Mouse (Mus musculus): Measurements from ENCODE around the gene Olfr1443. TPM values are rescaled to one million over a fixed set of nuclear protein-coding genes. Genes with fewer than 3 reads are reported as not detected.
"Not testable (repeated sequence)": the region's sequence is repeated elsewhere in the genome, so short reads cannot be mapped to it uniquely, and the experiment has no call there.

Olfr1443 gene
- polyA plus RNA-seq, 1 experiment from 2014 or later = not detected

GRCm38 (mm10) chr19:12720463-12720862 is 42.6 kb downstream of the Olfr1443 start:
- Histone ChIP-seq H3K4me2 (ENCODE audit: low read length) (no peak overlapping the region), H3K9me3 (ENCODE audit: control insufficient read depth, low read length) (no peaks in the 10 kb centered on the region), H3K9ac (ENCODE audit: low read length) (no peak overlapping the region), H3K4me3 (ENCODE audit: low read depth, low read length) (no peak overlapping the region), H3K36me3 (ENCODE audit: control insufficient read depth, insufficient read depth, low read length) (no peaks in the 10 kb centered on the region), H3K27ac (ENCODE audit: low read depth) (no peak overlapping the region), H3K27me3 (replicated peaks; ENCODE audit: control insufficient read depth, insufficient read depth, low read length) (no peaks in the 10 kb centered on the region), H3K4me1 (replicated peaks; ENCODE audit: control insufficient read depth, insufficient read depth, low read length) (no peaks in the 10 kb centered on the region)
- DNase-seq (ENCODE audit: low spot score) (no peak), ATAC-seq (replicated peaks; ENCODE audit: low FRiP score, low TSS enrichment, low read depth) (no peak)
- 60% methylated on average over 2 of the region's 2 CpGs for WGBS

- not testable (repeated sequence) for H3K36me3 ChIP-seq (ENCODE audit: control insufficient read depth, insufficient read depth, low read length); ATAC-seq (replicated peaks; ENCODE audit: low FRiP score, low TSS enrichment, low read depth); H3K27ac ChIP-seq (ENCODE audit: low read depth); H3K27me3 ChIP-seq (replicated peaks; ENCODE audit: control insufficient read depth, insufficient read depth, low read length); H3K4me3 ChIP-seq (ENCODE audit: low read depth, low read length); H3K4me2 ChIP-seq (ENCODE audit: low read length); DNase-seq (ENCODE audit: low spot score); H3K9ac ChIP-seq (ENCODE audit: low read length); H3K4me1 ChIP-seq (replicated peaks; ENCODE audit: control insufficient read depth, insufficient read depth, low read length); H3K9me3 ChIP-seq (ENCODE audit: control insufficient read depth, low read length)
- WGBS = 86% methylated on average over 5 of the region's 5 CpGs
Observed at GRCm38 (mm10) chr19:12720919-12721318, 43.0 kb downstream of the Olfr1443 start.

- H3K27me3 ChIP-seq (replicated peaks; ENCODE audit: control insufficient read depth, insufficient read depth, low read length); H3K9me3 ChIP-seq (ENCODE audit: control insufficient read depth, low read length); H3K36me3 ChIP-seq (ENCODE audit: control insufficient read depth, insufficient read depth, low read length); H3K4me2 ChIP-seq (ENCODE audit: low read length); DNase-seq (ENCODE audit: low spot score); H3K27ac ChIP-seq (ENCODE audit: low read depth); H3K9ac ChIP-seq (ENCODE audit: low read length); H3K4me3 ChIP-seq (ENCODE audit: low read depth, low read length); H3K4me1 ChIP-seq (replicated peaks; ENCODE audit: control insufficient read depth, insufficient read depth, low read length); ATAC-seq (replicated peaks; ENCODE audit: low FRiP score, low TSS enrichment, low read depth): not testable (repeated sequence)
- WGBS = 85% methylated on average over 7 of the region's 7 CpGs
Observed at GRCm38 (mm10) chr19:12721596-12721995, 43.7 kb downstream of the Olfr1443 start.

GRCm38 (mm10) chr19:12722308-12722707 is 44.4 kb downstream of the Olfr1443 start:
- H3K4me2 ChIP-seq (ENCODE audit: low read length) = no peak overlapping the region
- DNase-seq (ENCODE audit: low spot score) = no peak
- no peak for ATAC-seq (replicated peaks; ENCODE audit: low FRiP score, low TSS enrichment, low read depth)
- H3K36me3 ChIP-seq (ENCODE audit: control insufficient read depth, insufficient read depth, low read length) = no peaks in the 10 kb centered on the region
- no peaks in the 10 kb centered on the region for H3K4me1 ChIP-seq (replicated peaks; ENCODE audit: control insufficient read depth, insufficient read depth, low read length)
- H3K9me3 ChIP-seq (ENCODE audit: control insufficient read depth, low read length) = no peaks in the 10 kb centered on the region
- WGBS = 57% methylated on average over 2 of the region's 3 CpGs
- H3K27ac ChIP-seq (ENCODE audit: low read depth) = no peak overlapping the region
- no peak overlapping the region for H3K9ac ChIP-seq (ENCODE audit: low read length)
- no peaks in the 10 kb centered on the region for H3K27me3 ChIP-seq (replicated peaks; ENCODE audit: control insufficient read depth, insufficient read depth, low read length)
- no peak overlapping the region for H3K4me3 ChIP-seq (ENCODE audit: low read depth, low read length)

GRCm38 (mm10) chr19:12725851-12726250 is 47.9 kb downstream of the Olfr1443 start:
- H3K4me2 ChIP-seq (ENCODE audit: low read length) = no peak overlapping the region
- no peak for DNase-seq (ENCODE audit: low spot score)
- no peak overlapping the region for H3K4me3 ChIP-seq (ENCODE audit: low read depth, low read length)
- no peaks in the 10 kb centered on the region for H3K36me3 ChIP-seq (ENCODE audit: control insufficient read depth, insufficient read depth, low read length)
- no peaks in the 10 kb centered on the region for H3K4me1 ChIP-seq (replicated peaks; ENCODE audit: control insufficient read depth, insufficient read depth, low read length)
- no peak overlapping the region for H3K27ac ChIP-seq (ENCODE audit: low read depth)
- no peak overlapping the region for H3K9ac ChIP-seq (ENCODE audit: low read length)
- ATAC-seq (replicated peaks; ENCODE audit: low FRiP score, low TSS enrichment, low read depth) = no peak
- 77% methylated on average over 1 of the region's 1 CpGs for WGBS
- no peaks in the 10 kb centered on the region for H3K9me3 ChIP-seq (ENCODE audit: control insufficient read depth, low read length)
- no peaks in the 10 kb centered on the region for H3K27me3 ChIP-seq (replicated peaks; ENCODE audit: control insufficient read depth, insufficient read depth, low read length)

- WGBS = 67% methylated on average over 1 of the region's 1 CpGs
- Histone ChIP-seq H3K27me3 (replicated peaks; ENCODE audit: control insufficient read depth, insufficient read depth, low read length) (no peaks in the 10 kb centered on the region), H3K9ac (ENCODE audit: low read length) (no peak overlapping the region), H3K4me3 (ENCODE audit: low read depth, low read length) (no peak overlapping the region), H3K27ac (ENCODE audit: low read depth) (no peak overlapping the region), H3K4me1 (replicated peaks; ENCODE audit: control insufficient read depth, insufficient read depth, low read length) (no peaks in the 10 kb centered on the region), H3K4me2 (ENCODE audit: low read length) (no peak overlapping the region), H3K9me3 (ENCODE audit: control insufficient read depth, low read length) (no peaks in the 10 kb centered on the region), H3K36me3 (ENCODE audit: control insufficient read depth, insufficient read depth, low read length) (no peaks in the 10 kb centered on the region)
- ATAC-seq (replicated peaks; ENCODE audit: low FRiP score, low TSS enrichment, low read depth) (no peak), DNase-seq (ENCODE audit: low spot score) (no peak)
Observed at GRCm38 (mm10) chr19:12731036-12731435, 53.1 kb downstream of the Olfr1443 start.

- H3K9me3 ChIP-seq (ENCODE audit: control insufficient read depth, low read length) = no peaks in the 10 kb centered on the region
- DNase-seq (ENCODE audit: low spot score) (no peak), ATAC-seq (replicated peaks; ENCODE audit: low FRiP score, low TSS enrichment, low read depth) (no peak)
- no peak overlapping the region for H3K4me2 ChIP-seq (ENCODE audit: low read length)
- H3K4me1 ChIP-seq (replicated peaks; ENCODE audit: control insufficient read depth, insufficient read depth, low read length) = no peaks in the 10 kb centered on the region
- 71% methylated on average over 2 of the region's 2 CpGs for WGBS
- no peak overlapping the region for H3K9ac ChIP-seq (ENCODE audit: low read length)
- no peak overlapping the region for H3K4me3 ChIP-seq (ENCODE audit: low read depth, low read length)
- no peak overlapping the region for H3K27ac ChIP-seq (ENCODE audit: low read depth)
- no peaks in the 10 kb centered on the region for H3K36me3 ChIP-seq (ENCODE audit: control insufficient read depth, insufficient read depth, low read length)
- H3K27me3 ChIP-seq (replicated peaks; ENCODE audit: control insufficient read depth, insufficient read depth, low read length) = no peaks in the 10 kb centered on the region
Observed at GRCm38 (mm10) chr19:12731950-12732349, 54.0 kb downstream of the Olfr1443 start.

Other genes starting within 250 kb of the Olfr1443 start
- gene Mpeg1, start 217.3 kb upstream of the Olfr1443 start, polyA plus RNA-seq (2014; fragmentation: Nextera tagmentation; extraction: Ambion mirVana) = 0.97 and 1.1 TPM in 2 replicates
- gene Dtx4, start 176.7 kb upstream of the Olfr1443 start, polyA plus RNA-seq (2014; fragmentation: Nextera tagmentation; extraction: Ambion mirVana) = 27.4 and 28.8 TPM in 2 replicates
- 19.9 and 23.0 TPM in 2 replicates for gene Fam111a, start 132.4 kb upstream of the Olfr1443 start, polyA plus RNA-seq (2014; fragmentation: Nextera tagmentation; extraction: Ambion mirVana)
- gene Gm4952, start 78.1 kb upstream of the Olfr1443 start, polyA plus RNA-seq (2014; fragmentation: Nextera tagmentation; extraction: Ambion mirVana) = not detected in 2 replicates
- gene Glyat, start 44.8 kb upstream of the Olfr1443 start, polyA plus RNA-seq (2014; fragmentation: Nextera tagmentation; extraction: Ambion mirVana) = not detected in 2 replicates
- gene Olfr1442, start 7.7 kb upstream of the Olfr1443 start, polyA plus RNA-seq (2014; fragmentation: Nextera tagmentation; extraction: Ambion mirVana) = not detected in 2 replicates
- gene Keg1, start 17.7 kb downstream of the Olfr1443 start, polyA plus RNA-seq (2014; fragmentation: Nextera tagmentation; extraction: Ambion mirVana) = 0.32 and 0.43 TPM in 2 replicates
- 0.77 TPM in 1 of 2 replicates, not detected in the other for gene Cntf, start 87.5 kb downstream of the Olfr1443 start, polyA plus RNA-seq (2014; fragmentation: Nextera tagmentation; extraction: Ambion mirVana)
- gene Zfp91, start 118.0 kb downstream of the Olfr1443 start, polyA plus RNA-seq (2014; fragmentation: Nextera tagmentation; extraction: Ambion mirVana) = 9.1 and 10.4 TPM in 2 replicates
- 2.3 TPM in 2 replicates for gene Lpxn, start 118.1 kb downstream of the Olfr1443 start, polyA plus RNA-seq (2014; fragmentation: Nextera tagmentation; extraction: Ambion mirVana)
- not detected in 2 replicates for gene Gm5244, start 168.6 kb downstream of the Olfr1443 start, polyA plus RNA-seq (2014; fragmentation: Nextera tagmentation; extraction: Ambion mirVana)
- not detected in 2 replicates for gene Olfr1444, start 179.2 kb downstream of the Olfr1443 start, polyA plus RNA-seq (2014; fragmentation: Nextera tagmentation; extraction: Ambion mirVana)
- gene Olfr1445, start 205.7 kb downstream of the Olfr1443 start, polyA plus RNA-seq (2014; fragmentation: Nextera tagmentation; extraction: Ambion mirVana) = not detected in 2 replicates
- gene Olfr1446, start 215.4 kb downstream of the Olfr1443 start, polyA plus RNA-seq (2014; fragmentation: Nextera tagmentation; extraction: Ambion mirVana) = not detected in 2 replicates
- not detected in 2 replicates for gene Olfr1447, start 225.6 kb downstream of the Olfr1443 start, polyA plus RNA-seq (2014; fragmentation: Nextera tagmentation; extraction: Ambion mirVana)
- gene Olfr1448, start 246.3 kb downstream of the Olfr1443 start, polyA plus RNA-seq (2014; fragmentation: Nextera tagmentation; extraction: Ambion mirVana) = not detected in 2 replicates